13 mouse cellular contexts compared by ENCODE assay signal in genomic region chr3:107386432-107386831, GRCm38 (mm10). TPM values are rescaled to one million over a fixed set of nuclear protein-coding genes. Genes with fewer than 3 reads are reported as not detected.
DNase-seq lines count a peak whose midpoint lies in the region; ATAC-seq lines count a peak whose summit lies in the region.
"Had no signal": no experiment of that assay in that cellular context is flagged by ENCODE, and none has a peak within 500 bp of the region (broad histone marks: within the 10 kb centered on the region; RNA-seq: fewer than 3 reads in every experiment).

No protein-coding gene starts in this region.

- peak; percentile 42; the same call in 1 of the 2 replicates for ATAC-seq in granulocyte monocyte progenitor cell, adult 5-6 weeks (replicated peaks; ENCODE audit: poor library complexity, severe bottlenecking)
- ATAC-seq: intestine, postnatal 0 days had no signal

- peak; percentile 2 for DNase-seq in kidney, postnatal 14 days
- DNase-seq in kidney, adult 18-20 months, result no peak
- peak; percentile 13 for DNase-seq in MN1 (ENCODE audit: low spot score)
- peak; percentile 14 for DNase-seq in heart, postnatal 25 days (ENCODE audit: low spot score)
- no peak for DNase-seq in urinary bladder, postnatal 10 days (ENCODE audit: low spot score)
- no peak for DNase-seq in layer of hippocampus, adult 11-12 months (ENCODE audit: low spot score)
- DNase-seq: cerebellum, postnatal 25 days; kidney, postnatal 25 days; liver, embryonic 13.5 days; lung, postnatal 14 days; right cerebral cortex, postnatal 4 days had no signal

- intact Hi-C loops in heart, postnatal 25 days (cut with DNase I), result no loop called here

RNA-seq across cellular contexts. Expression of gene Rbm15, which starts 53.0 kb away (rescaled TPM):
- 46.9 and 51.3 TPM in 2 replicates for total RNA-seq in granulocyte monocyte progenitor cell, adult 5-6 weeks (2014; fragmentation: Nextera tagmentation)
- total RNA-seq in granulocyte monocyte progenitor cell, adult 5-6 weeks (2017), result 28.4 and 32.1 TPM in 2 replicates
- total RNA-seq in heart, postnatal 25 days (2021), result 10 to 100 TPM; 20.5 to 23.7 TPM

Comparison
In these comparisons a context has a peak if more than half of its experiments do, and no peak if none do; other contexts are left out.
1. DNase-seq: peak in kidney, postnatal 14 days (single experiment), MN1 (single experiment) and heart, postnatal 25 days (single experiment); none in kidney, adult 18-20 months (single experiment), urinary bladder, postnatal 10 days (single experiment) and layer of hippocampus, adult 11-12 months (single experiment).